Mouse (Mus musculus) spleen, postnatal 10 days (tissue): ENCODE measurements around the gene Dph2.

Experiments used
- DNase-seq, 2 experiments: peaks; one replicate each; pipeline ENCODE4 v3.0.0; 2021 to 2022; ENCODE audit warnings: low spot score in 2 of 2

Gene Dph2

GRCm38 (mm10) chr4:117912131-117912561, 20.3 kb upstream of the Dph2 start:
- DNase-seq, result no peak

GRCm38 (mm10) chr4:117908834-117909453, 17.1 kb upstream of the Dph2 start:
- no peak for DNase-seq

- DNase-seq, result no peak
These were observed 14.4 kb upstream of the Dph2 start for GRCm38 (mm10) chr4:117906196-117906595.

GRCm38 (mm10) chr4:117904761-117905160, 12.9 kb upstream of the Dph2 start:
- no peak for DNase-seq

GRCm38 (mm10) chr4:117904094-117904493, 12.3 kb upstream of the Dph2 start:
- no peak for DNase-seq

- no peak for DNase-seq
These were observed 6.3 kb upstream of the Dph2 start for GRCm38 (mm10) chr4:117898111-117898510.

- DNase-seq, result no peak
These were observed 4.2 kb upstream of the Dph2 start for GRCm38 (mm10) chr4:117896031-117896430.

- DNase-seq, result peak in 1 of 2 experiments; percentile 9
These were observed 3.5 kb upstream of the Dph2 start for GRCm38 (mm10) chr4:117895339-117895738.

- DNase-seq, result no peak
These were observed 2.8 kb upstream of the Dph2 start for GRCm38 (mm10) chr4:117894601-117895000.

- peak in 1 of 2 experiments; percentile 82 for DNase-seq
These were observed 1.5 kb upstream of the Dph2 start for GRCm38 (mm10) chr4:117893376-117893775.

GRCm38 (mm10) chr4:117890750-117891149, 1.1 kb downstream of the Dph2 start:
- DNase-seq, result no peak

GRCm38 (mm10) chr4:117890031-117890430, 1.8 kb downstream of the Dph2 start:
- DNase-seq, result no peak

- no peak for DNase-seq
These were observed 2.4 kb downstream of the Dph2 start for GRCm38 (mm10) chr4:117889471-117889870.

GRCm38 (mm10) chr4:117887920-117888319, 3.9 kb downstream of the Dph2 start:
- no peak for DNase-seq

- peak; percentile 89 to 97 for DNase-seq
These were observed 4.7 kb downstream of the Dph2 start, which contains the start of gene Atp6v0b for GRCm38 (mm10) chr4:117887133-117887532. Gene Atp6v0b, minus strand, starts transcription at chr4:117887333.

GRCm38 (mm10) chr4:117886644-117887043, 5.2 kb downstream of the Dph2 start:
- peak in 1 of 2 experiments; percentile 52 for DNase-seq

- no peak for DNase-seq
These were observed 5.8 kb downstream of the Dph2 start for GRCm38 (mm10) chr4:117885994-117886393.

GRCm38 (mm10) chr4:117885093-117885492, 6.7 kb downstream of the Dph2 start:
- DNase-seq, result no peak

- no peak for DNase-seq
These were observed 7.7 kb downstream of the Dph2 start for GRCm38 (mm10) chr4:117884146-117884545.

GRCm38 (mm10) chr4:117882701-117883691, 8.8 kb downstream of the Dph2 start, which contains the start of gene B4galt2:
Gene B4galt2, minus strand, starts transcription at chr4:117883487.
- DNase-seq, result no peak

- no peak for DNase-seq
These were observed 13.1 kb downstream of the Dph2 start for GRCm38 (mm10) chr4:117878703-117879102.

- peak in 1 of 2 experiments; percentile 52 for DNase-seq
These were observed 13.5 kb downstream of the Dph2 start for GRCm38 (mm10) chr4:117878301-117878700.

GRCm38 (mm10) chr4:117873615-117874014, 18.2 kb downstream of the Dph2 start:
- DNase-seq, result no peak
